In the genomic region with DNA sequence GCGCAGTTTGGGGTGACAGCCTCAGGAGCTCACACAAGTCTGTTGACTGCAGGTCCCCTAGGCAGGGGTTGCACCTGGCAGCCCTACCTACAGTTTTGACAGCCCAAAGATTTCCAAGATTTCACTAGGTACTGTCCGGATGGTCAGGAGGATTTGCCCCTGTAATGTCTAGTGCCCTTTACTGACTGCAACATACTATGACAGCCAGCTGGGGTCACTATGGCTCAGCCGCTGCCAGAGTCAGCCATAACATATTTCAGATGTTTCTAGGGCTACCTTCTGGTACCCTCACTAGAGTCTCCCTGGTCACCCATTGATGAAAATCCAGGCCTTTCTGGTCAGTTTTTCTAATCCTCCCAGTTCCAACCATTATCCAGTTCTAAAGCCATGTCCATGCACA, we compare ENCODE assay signal across 1 mouse cellular context.
TF ChIP-seq lines count a peak whose summit lies in the region.

No protein-coding gene starts in this region.

TF ChIP-seq in MEL, 35 proteins besides CTCF, POLR2A, EP300 and RAD21 (continued from another document):
- TF ChIP-seq TCF12 (IDR thresholded peaks at IDR 0.05; ENCODE audit: low read depth, low read length) (no peak), SMC3 (IDR thresholded peaks at IDR 0.05; ENCODE audit: low read depth, low read length) (peak; percentile 45), RCOR1 (IDR thresholded peaks at IDR 0.05; ENCODE audit: low read depth, low read length) (no peak), MXI1 (IDR thresholded peaks at IDR 0.05; ENCODE audit: low read depth, low read length) (no peak), NRF1 (IDR thresholded peaks at IDR 0.05; ENCODE audit: insufficient read depth, low read depth, low read length, poor library complexity, severe bottlenecking) (no peak), ETS1 (IDR thresholded peaks at IDR 0.05; ENCODE audit: low read depth, low read length) (no peak)
